Mouse (Mus musculus): Measurements from ENCODE around the gene Tmem63c.

DNA sequence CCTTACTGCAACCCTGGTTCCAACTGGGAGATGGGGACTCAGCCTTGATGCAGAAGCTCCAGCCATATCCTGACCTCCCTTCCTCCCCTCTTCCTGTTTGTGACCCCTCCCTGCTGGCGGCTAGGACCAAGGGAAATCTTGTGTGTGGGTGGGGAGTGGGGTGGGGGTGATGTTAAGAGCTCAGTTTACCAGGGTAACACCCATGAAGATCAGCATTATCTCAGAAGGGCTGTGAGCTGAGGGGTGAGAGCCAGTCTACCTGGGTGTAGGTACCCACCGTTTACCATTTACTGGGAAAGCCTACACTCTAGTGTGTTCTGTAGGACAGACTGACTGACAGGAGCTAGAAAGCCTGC lies 30.4 kb upstream of the Tmem63c start:
- no peak for TF ChIP-seq CTCF (IDR thresholded peaks at IDR 0.05; ENCODE audit: insufficient read depth, low read depth, low read length)
- TF ChIP-seq POLR2A (IDR thresholded peaks at IDR 0.05; ENCODE audit: insufficient read depth, low read depth, low read length) = no peak

Data from olfactory bulb, adult 2 months (tissue).